Mouse (Mus musculus) intestine, embryonic 16.5 days (tissue): ENCODE results near the gene Ptges2. TPM values are rescaled to one million over a fixed set of nuclear protein-coding genes. Genes with fewer than 3 reads are reported as not detected.

ENCODE experiments used
- ATAC-seq: fragments of 200-750 bp; cut with Nextera tagmentation; 2 replicates; pipeline ENCODE4 v1.8.0; 2017; ENCODE audit warnings: moderate TSS enrichment, moderate library complexity
- H3K27ac ChIP-seq: fragments of 300-500 bp; sonication (generic); 2 replicates; pipeline ENCODE4 v1.5.1; 2014; ENCODE audit warnings: mild to moderate bottlenecking, low read length
- H3K27me3 ChIP-seq: fragments of 300-500 bp; sonication (generic); replicated peaks from 2 replicates; pipeline ENCODE4 v1.6.1; 2014; ENCODE audit warnings: low read length, control low read depth, mixed read lengths; ENCODE audit not compliant: control insufficient read depth, insufficient read depth
- H3K36me3 ChIP-seq: fragments of 300-500 bp; sonication (generic); 2 replicates; pipeline ENCODE4 v1.6.1; 2014; ENCODE audit warnings: low read length, control low read depth; ENCODE audit not compliant: control insufficient read depth, insufficient read depth
- H3K4me1 ChIP-seq: fragments of 300-500 bp; sonication (generic); 2 replicates; pipeline ENCODE4 v1.6.1; 2014; ENCODE audit warnings: low read length, control low read depth, mixed read lengths; ENCODE audit not compliant: control insufficient read depth, insufficient read depth
- H3K4me2 ChIP-seq: fragments of 300-500 bp; sonication (generic); 2 replicates; pipeline ENCODE4 v1.6.1; 2014; ENCODE audit warnings: low read depth, low read length, control low read depth
- H3K4me3 ChIP-seq: fragments of 300-500 bp; sonication (generic); 2 replicates; pipeline ENCODE4 v1.5.1; 2014; ENCODE audit warnings: mild to moderate bottlenecking, low read length
- H3K9ac ChIP-seq: fragments of 300-500 bp; sonication (generic); 2 replicates; pipeline ENCODE4 v1.6.1; 2014; ENCODE audit warnings: low read depth, low read length
- H3K9me3 ChIP-seq: fragments of 300-500 bp; sonication (generic); 2 replicates; pipeline ENCODE4 v1.6.1; 2016; ENCODE audit warnings: low read length, control low read depth; ENCODE audit not compliant: control insufficient read depth
- WGBS: fragments of 180-500 bp; shearing (Covaris S2); extraction: QIAGEN DNeasy Blood & Tissue Kit; methylation state at CpG from one replicate; pipeline ENCODE4 v1.1.7; 2014; 5-methylcytosine and 5-hydroxymethylcytosine counted together
- polyA plus RNA-seq: library from polyadenylated mRNA; unstranded; fragments of >200 nt; fragmentation: Nextera tagmentation; extraction: Ambion mirVana; gene quantifications from 2 replicates; pipeline ENCODE4 v1.2.1, GENCODE M21; 2015

The Ptges2 gene
- polyA plus RNA-seq, 1 experiment from 2014 or later, result 49.8 TPM

GRCm38 (mm10) chr2:32418430-32419151 is 22.9 kb downstream of the Ptges2 start:
- no peak overlapping the region for H3K9ac ChIP-seq
- H3K27me3 ChIP-seq, result no peaks in the 10 kb centered on the region
- H3K36me3 ChIP-seq, result peaks cover 31% of the 10 kb centered on the region
- no peak overlapping the region for H3K4me2 ChIP-seq
- ATAC-seq, result peak; percentile 60
- peak overlapping the region; percentile 61 for H3K27ac ChIP-seq
- no peak overlapping the region for H3K4me3 ChIP-seq
- 77% methylated on average over 12 of the region's 12 CpGs for WGBS
- H3K4me1 ChIP-seq, result peaks cover 25% of the 10 kb centered on the region
- no peaks in the 10 kb centered on the region for H3K9me3 ChIP-seq

- H3K36me3 ChIP-seq, result peaks cover 25% of the 10 kb centered on the region
- H3K4me1 ChIP-seq, result peaks cover 30% of the 10 kb centered on the region
- 87% methylated on average over 3 of the region's 3 CpGs for WGBS
These were observed 23.7 kb downstream of the Ptges2 start for GRCm38 (mm10) chr2:32419359-32419758.

GRCm38 (mm10) chr2:32420066-32420608 is 24.4 kb downstream of the Ptges2 start:
- H3K36me3 ChIP-seq, result peaks cover 24% of the 10 kb centered on the region

More at GRCm38 (mm10) chr2:32419359-32419758, 23.7 kb downstream of the Ptges2 start:
- Histone ChIP-seq H3K27ac (peak overlapping the region; percentile 61), H3K9ac (no peak overlapping the region), H3K4me3 (no peak overlapping the region), H3K27me3 (no peaks in the 10 kb centered on the region), H3K9me3 (no peaks in the 10 kb centered on the region), H3K4me2 (no peak overlapping the region)
- no peak for ATAC-seq

GRCm38 (mm10) chr2:32420647-32421046 is 25.0 kb downstream of the Ptges2 start:
- no peak overlapping the region for H3K27ac ChIP-seq
- WGBS, result 77% methylated on average over 6 of the region's 6 CpGs
- no peak for ATAC-seq
- H3K4me2 ChIP-seq, result no peak overlapping the region
- H3K27me3 ChIP-seq, result no peaks in the 10 kb centered on the region
- H3K9me3 ChIP-seq, result no peaks in the 10 kb centered on the region
- no peak overlapping the region for H3K4me3 ChIP-seq
- H3K36me3 ChIP-seq, result peaks cover 19% of the 10 kb centered on the region
- no peak overlapping the region for H3K9ac ChIP-seq
- H3K4me1 ChIP-seq, result peaks cover 43% of the 10 kb centered on the region

More at GRCm38 (mm10) chr2:32420066-32420608, 24.4 kb downstream of the Ptges2 start:
- Histone ChIP-seq H3K27me3 (no peaks in the 10 kb centered on the region), H3K27ac (no peak overlapping the region), H3K4me1 (peaks cover 38% of the 10 kb centered on the region), H3K4me3 (no peak overlapping the region), H3K9ac (no peak overlapping the region), H3K4me2 (no peak overlapping the region), H3K9me3 (no peaks in the 10 kb centered on the region)
- 93% methylated on average over 12 of the region's 12 CpGs for WGBS
- ATAC-seq, result no peak

- WGBS, result 93% methylated on average over 6 of the region's 6 CpGs
- Histone ChIP-seq H3K9ac (no peak overlapping the region), H3K36me3 (peaks cover 7% of the 10 kb centered on the region), H3K4me1 (peaks cover 47% of the 10 kb centered on the region), H3K27me3 (no peaks in the 10 kb centered on the region), H3K9me3 (no peaks in the 10 kb centered on the region), H3K27ac (no peak overlapping the region), H3K4me2 (no peak overlapping the region), H3K4me3 (no peak overlapping the region)
- ATAC-seq, result no peak
These were observed 26.2 kb downstream of the Ptges2 start for GRCm38 (mm10) chr2:32421851-32422251.

- Histone ChIP-seq H3K9ac (peak overlapping the region; percentile 66), H3K4me3 (peak overlapping the region; percentile 56), H3K9me3 (no peaks in the 10 kb centered on the region), H3K4me1 (peaks cover 61% of the 10 kb centered on the region), H3K27me3 (no peaks in the 10 kb centered on the region), H3K27ac (peak overlapping the region; percentile 96), H3K4me2 (peak overlapping the region; percentile 88), H3K36me3 (0 out of 2 replicates have a peak, but pooled peaks cover 5% of the 10 kb centered on the region)
- ATAC-seq, result peak; percentile 88
- WGBS, result 1% methylated on average over 14 of the region's 14 CpGs
These were observed 28.0 kb downstream of the Ptges2 start for GRCm38 (mm10) chr2:32423481-32424331.

- WGBS, result 33% methylated on average over 3 of the region's 3 CpGs
- no peaks in the 10 kb centered on the region for H3K36me3 ChIP-seq
- no peak for ATAC-seq
- H3K4me3 ChIP-seq, result no peak overlapping the region
- peak overlapping the region; percentile 39 for H3K9ac ChIP-seq
- peak overlapping the region; percentile 96 for H3K27ac ChIP-seq
- H3K4me2 ChIP-seq, result no peak overlapping the region
- H3K9me3 ChIP-seq, result no peaks in the 10 kb centered on the region
- peaks cover 66% of the 10 kb centered on the region for H3K4me1 ChIP-seq
- H3K27me3 ChIP-seq, result no peaks in the 10 kb centered on the region
These were observed 29.1 kb downstream of the Ptges2 start for GRCm38 (mm10) chr2:32424796-32425195.

GRCm38 (mm10) chr2:32425568-32425967 is 29.9 kb downstream of the Ptges2 start:
- no peak for ATAC-seq
- no peaks in the 10 kb centered on the region for H3K36me3 ChIP-seq
- H3K27me3 ChIP-seq, result no peaks in the 10 kb centered on the region
- peaks cover 73% of the 10 kb centered on the region for H3K4me1 ChIP-seq
- H3K9ac ChIP-seq, result no peak overlapping the region
- no peaks in the 10 kb centered on the region for H3K9me3 ChIP-seq
- no peak overlapping the region for H3K4me2 ChIP-seq
- 56% methylated on average over 5 of the region's 5 CpGs for WGBS
- H3K4me3 ChIP-seq, result no peak overlapping the region
- H3K27ac ChIP-seq, result peak overlapping the region; percentile 96

GRCm38 (mm10) chr2:32426141-32426540 is 30.4 kb downstream of the Ptges2 start:
- Histone ChIP-seq H3K4me1 (peaks cover 75% of the 10 kb centered on the region), H3K4me3 (no peak overlapping the region), H3K4me2 (no peak overlapping the region), H3K9ac (no peak overlapping the region), H3K9me3 (no peaks in the 10 kb centered on the region), H3K36me3 (no peaks in the 10 kb centered on the region), H3K27me3 (no peaks in the 10 kb centered on the region), H3K27ac (peak overlapping the region; percentile 1; the same call in 1 of the 2 replicates)
- no peak for ATAC-seq
- 91% methylated on average over 1 of the region's 1 CpGs for WGBS
